Mouse (Mus musculus) myocyte (in vitro differentiated cells): Measurements from ENCODE around the gene Crtc3. TPM values are rescaled to one million over a fixed set of nuclear protein-coding genes. Genes with fewer than 3 reads are reported as not detected.

Source experiments
- H3K27me3 ChIP-seq: one replicate; pipeline ENCODE4 v1.6.1; 2011; ENCODE audit not compliant: control insufficient read depth, insufficient read depth, insufficient read length
- H3K36me3 ChIP-seq: one replicate; pipeline ENCODE4 v1.6.1; 2011; ENCODE audit not compliant: control insufficient read depth, insufficient read depth
- H3K4me2 ChIP-seq: one replicate; pipeline ENCODE4 v1.6.1; 2011; ENCODE audit warnings: low read depth, control low read depth
- H3K4me3 ChIP-seq: one replicate; pipeline ENCODE4 v1.5.1; 2011; ENCODE audit warnings: mild to moderate bottlenecking, control low read depth, moderate library complexity
- H3K79me2 ChIP-seq: one replicate; pipeline ENCODE4 v1.6.1; 2011; ENCODE audit not compliant: control insufficient read depth, insufficient read depth
- H3ac ChIP-seq: one replicate; pipeline ENCODE4 v1.6.1; 2011; ENCODE audit not compliant: control insufficient read depth, insufficient read length
- CEBPB ChIP-seq: IDR thresholded peaks from 2 replicates; pipeline ENCODE4 v1.6.1; 2011; ENCODE audit warnings: mild to moderate bottlenecking, moderate library complexity; ENCODE audit not compliant: poor library complexity, insufficient read depth, severe bottlenecking
- E2F4 ChIP-seq: IDR thresholded peaks from one replicate; pipeline ENCODE4 v1.6.1; 2011; ENCODE audit warnings: mild to moderate bottlenecking, control low read depth, moderate library complexity; ENCODE audit not compliant: insufficient read depth
- MAX ChIP-seq: IDR thresholded peaks from one replicate; pipeline ENCODE4 v1.6.1; 2011; ENCODE audit warnings: low read depth, mild to moderate bottlenecking, control low read depth
- MYOD1 ChIP-seq, 3 experiments: IDR thresholded peaks; one replicate each; pipeline ENCODE4 v1.6.1; 2011; ENCODE audit warnings: control low read depth in 2 of 3, low read depth in 2 of 3, mild to moderate bottlenecking in 2 of 3, moderate library complexity in 1 of 3; ENCODE audit not compliant: insufficient read length in 2 of 3, control insufficient read depth in 1 of 3
- MYOG ChIP-seq, 3 experiments: IDR thresholded peaks; one replicate each; pipeline ENCODE4 v1.6.1; 2011; ENCODE audit warnings: control low read depth in 2 of 3, low read depth in 2 of 3, mild to moderate bottlenecking in 2 of 3; ENCODE audit not compliant: insufficient read length in 2 of 3, control insufficient read depth in 1 of 3, insufficient read depth in 1 of 3
- POLR2A ChIP-seq: IDR thresholded peaks from one replicate; pipeline ENCODE4 v1.6.1; 2011; ENCODE audit warnings: low read depth, mild to moderate bottlenecking, control low read depth, moderate library complexity; ENCODE audit not compliant: insufficient read length
- POLR2AphosphoS2 ChIP-seq: IDR thresholded peaks from one replicate; pipeline ENCODE4 v1.6.1; 2011; ENCODE audit warnings: low read depth, control low read depth; ENCODE audit not compliant: insufficient read length
- REST ChIP-seq: IDR thresholded peaks from one replicate; pipeline ENCODE4 v1.6.1; 2011; ENCODE audit warnings: mild to moderate bottlenecking, control low read depth, moderate library complexity; ENCODE audit not compliant: insufficient read depth, insufficient read length
- SRF ChIP-seq: IDR thresholded peaks from one replicate; pipeline ENCODE4 v1.6.1; 2011; ENCODE audit warnings: low read depth; ENCODE audit not compliant: control insufficient read depth, insufficient read length
- TCF12 ChIP-seq: IDR thresholded peaks from one replicate; pipeline ENCODE4 v1.6.1; 2011; ENCODE audit warnings: mild to moderate bottlenecking, control low read depth; ENCODE audit not compliant: poor library complexity, insufficient read depth, severe bottlenecking
- TCF3 ChIP-seq: IDR thresholded peaks from one replicate; pipeline ENCODE4 v1.6.1; 2011; ENCODE audit warnings: low read depth, control low read depth; ENCODE audit not compliant: insufficient read length
- USF1 ChIP-seq: IDR thresholded peaks from one replicate; pipeline ENCODE4 v1.6.1; 2011; ENCODE audit warnings: low read depth, mild to moderate bottlenecking, control low read depth, moderate library complexity
- polyA plus RNA-seq: library from polyadenylated mRNA; unstranded; fragments of >200 nt; fragmentation: generic; extraction: Trizol; gene quantifications from one replicate; pipeline ENCODE4 v1.2.1, GENCODE M21; 2012; ENCODE audit warnings: missing spikeins

Crtc3 gene
- polyA plus RNA-seq, 1 experiment, result 6.4 TPM

GRCm38 (mm10) chr7:80654926-80655325 lies 33.8 kb downstream of the Crtc3 start:
- H3K4me3 ChIP-seq, result no peak overlapping the region
- H3K27me3 ChIP-seq, result no peaks in the 10 kb centered on the region
- no peaks in the 10 kb centered on the region for H3K79me2 ChIP-seq
- H3K36me3 ChIP-seq, result no peaks in the 10 kb centered on the region
- TF ChIP-seq REST (no peak), POLR2A (no peak), MYOG (IDR thresholded peaks at IDR 0.05; ENCODE audit: control insufficient read depth in 1 of 3, insufficient read depth in 1 of 3, insufficient read length in 2 of 3, low read depth in 2 of 3) (no peak), E2F4 (no peak), SRF (no peak), POLR2AphosphoS2 (no peak), TCF12 (no peak), TCF3 (no peak), MYOD1 (IDR thresholded peaks at IDR 0.05; ENCODE audit: control insufficient read depth in 1 of 3, insufficient read length in 2 of 3, low read depth in 2 of 3) (no peak), CEBPB (no peak), USF1 (no peak), MAX (no peak)
- H3K4me2 ChIP-seq, result no peak overlapping the region
- H3ac ChIP-seq, result no peak overlapping the region

GRCm38 (mm10) chr7:80654393-80654792 lies 34.3 kb downstream of the Crtc3 start:
- Histone ChIP-seq H3K27me3 (no peaks in the 10 kb centered on the region), H3K79me2 (no peaks in the 10 kb centered on the region), H3K4me2 (no peak overlapping the region), H3K36me3 (no peaks in the 10 kb centered on the region), H3K4me3 (no peak overlapping the region), H3ac (no peak overlapping the region)
- TF ChIP-seq SRF (no peak), E2F4 (no peak), USF1 (no peak), POLR2AphosphoS2 (no peak), CEBPB (no peak), MYOD1 (IDR thresholded peaks at IDR 0.05; ENCODE audit: control insufficient read depth in 1 of 3, insufficient read length in 2 of 3, low read depth in 2 of 3) (no peak), POLR2A (no peak), TCF3 (no peak), MAX (no peak), MYOG (IDR thresholded peaks at IDR 0.05; ENCODE audit: control insufficient read depth in 1 of 3, insufficient read depth in 1 of 3, insufficient read length in 2 of 3, low read depth in 2 of 3) (no peak), TCF12 (no peak), REST (no peak)

DNA sequence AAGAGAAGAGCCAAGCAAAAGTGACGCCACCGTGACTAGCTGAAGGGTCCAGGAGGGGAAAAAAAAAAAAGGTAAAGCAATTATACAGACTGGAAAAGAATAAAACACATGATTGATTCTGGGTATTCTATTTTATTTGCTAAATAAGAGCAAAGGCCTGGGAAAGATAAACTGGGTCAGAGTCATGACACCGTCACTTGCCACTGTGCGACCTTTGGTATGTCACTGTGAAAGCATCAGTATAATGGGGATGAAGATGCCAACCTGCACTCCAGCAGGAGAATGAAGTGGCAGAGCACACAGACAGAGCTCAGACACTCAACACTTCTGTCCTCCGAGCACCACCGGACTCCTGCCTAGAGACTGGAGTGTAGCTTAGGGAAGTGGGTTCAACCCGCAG lies 34.7 kb downstream of the Crtc3 start:
- H3ac ChIP-seq, result no peak overlapping the region
- no peaks in the 10 kb centered on the region for H3K36me3 ChIP-seq
- H3K4me3 ChIP-seq, result no peak overlapping the region
- H3K27me3 ChIP-seq, result no peaks in the 10 kb centered on the region
- no peak for TF ChIP-seq MAX
- no peak for TF ChIP-seq USF1
- TF ChIP-seq POLR2A, result no peak
- TF ChIP-seq MYOG (IDR thresholded peaks at IDR 0.05; ENCODE audit: control insufficient read depth in 1 of 3, insufficient read depth in 1 of 3, insufficient read length in 2 of 3, low read depth in 2 of 3), result no peak
- TF ChIP-seq TCF12, result no peak
- no peak for TF ChIP-seq POLR2AphosphoS2
- TF ChIP-seq E2F4, result no peak
- no peak for TF ChIP-seq CEBPB
- TF ChIP-seq REST, result no peak
- TF ChIP-seq MYOD1 (IDR thresholded peaks at IDR 0.05; ENCODE audit: control insufficient read depth in 1 of 3, insufficient read length in 2 of 3, low read depth in 2 of 3), result no peak
- no peak for TF ChIP-seq SRF
- TF ChIP-seq TCF3, result no peak
- H3K79me2 ChIP-seq, result no peaks in the 10 kb centered on the region
- no peak overlapping the region for H3K4me2 ChIP-seq

DNA sequence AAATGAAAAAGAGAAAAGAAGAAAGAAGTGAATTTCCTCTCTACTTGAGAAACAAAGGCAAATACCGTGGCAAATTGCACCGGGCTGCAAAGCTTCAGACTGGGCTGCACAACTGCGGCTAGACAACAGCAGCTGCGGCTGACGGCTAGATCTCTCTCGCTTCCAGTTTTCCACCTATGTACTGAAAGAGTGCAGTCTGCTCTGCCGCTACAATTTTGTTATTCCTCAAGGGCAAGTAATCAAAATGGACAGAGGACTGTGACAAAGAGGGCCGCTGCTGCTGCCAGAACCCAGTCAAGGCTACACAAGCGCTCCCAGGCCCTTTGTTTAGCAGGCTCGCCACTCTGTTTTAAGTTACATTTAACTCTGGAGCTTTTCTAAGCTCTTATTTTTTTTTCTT lies 35.6 kb downstream of the Crtc3 start:
- no peak overlapping the region for H3K4me2 ChIP-seq
- no peaks in the 10 kb centered on the region for H3K27me3 ChIP-seq
- H3K36me3 ChIP-seq, result no peaks in the 10 kb centered on the region
- H3K4me3 ChIP-seq, result no peak overlapping the region
- TF ChIP-seq POLR2AphosphoS2 (no peak), E2F4 (no peak), REST (no peak), CEBPB (no peak), MYOD1 (IDR thresholded peaks at IDR 0.05; ENCODE audit: control insufficient read depth in 1 of 3, insufficient read length in 2 of 3, low read depth in 2 of 3) (no peak), TCF12 (no peak), POLR2A (no peak), MYOG (IDR thresholded peaks at IDR 0.05; ENCODE audit: control insufficient read depth in 1 of 3, insufficient read depth in 1 of 3, insufficient read length in 2 of 3, low read depth in 2 of 3) (no peak), MAX (no peak)
- H3ac ChIP-seq, result no peak overlapping the region
- no peaks in the 10 kb centered on the region for H3K79me2 ChIP-seq

- Histone ChIP-seq H3K36me3 (no peaks in the 10 kb centered on the region), H3K4me3 (no peak overlapping the region), H3ac (no peak overlapping the region), H3K4me2 (no peak overlapping the region), H3K27me3 (no peaks in the 10 kb centered on the region), H3K79me2 (no peaks in the 10 kb centered on the region)
- no peak for TF ChIP-seq MYOG (IDR thresholded peaks at IDR 0.05; ENCODE audit: control insufficient read depth in 1 of 3, insufficient read depth in 1 of 3, insufficient read length in 2 of 3, low read depth in 2 of 3)
- no peak for TF ChIP-seq SRF
- no peak for TF ChIP-seq CEBPB
- TF ChIP-seq REST, result no peak
- TF ChIP-seq MAX, result no peak
- no peak for TF ChIP-seq POLR2AphosphoS2
- TF ChIP-seq TCF12, result no peak
- no peak for TF ChIP-seq E2F4
- no peak for TF ChIP-seq POLR2A
- TF ChIP-seq TCF3, result no peak
- TF ChIP-seq MYOD1 (IDR thresholded peaks at IDR 0.05; ENCODE audit: control insufficient read depth in 1 of 3, insufficient read length in 2 of 3, low read depth in 2 of 3), result no peak
- TF ChIP-seq USF1, result no peak
Measured at GRCm38 (mm10) chr7:80652289-80652688, 36.4 kb downstream of the Crtc3 start.
